Mouse (Mus musculus) gastrocnemius, adult 18-20 months (tissue): ENCODE data around the gene Grxcr1. TPM values are rescaled to one million over a fixed set of nuclear protein-coding genes. Genes with fewer than 3 reads are reported as not detected.
A peak's percentile ranks its signal among the peaks of the same experiment; 100 is the strongest.

Experiments
- DNase-seq: peaks from one replicate; pipeline ENCODE4 v3.0.0; 2021; ENCODE audit warnings: low spot score
- long read RNA-seq, 2 experiments: library from polyadenylated mRNA; stranded (forward); transcript quantifications; one replicate each; pipeline ENCODE4 v2.0.0; 2021
- total RNA-seq, 2 experiments: library from RNA; stranded (reverse); gene quantifications; 2 replicates each; pipeline ENCODE4 v1.2.3; 2021

Grxcr1 gene
- total RNA-seq = not detected
- long read RNA-seq, experiment 1 = 0 reads
- long read RNA-seq, experiment 2 = 0 reads

GRCm38 (mm10) chr5:68031744-68032143 is at the start of gene Grxcr1:
Gene Grxcr1, plus strand, starts transcription at chr5:68031835.
- no peak for DNase-seq

DNA sequence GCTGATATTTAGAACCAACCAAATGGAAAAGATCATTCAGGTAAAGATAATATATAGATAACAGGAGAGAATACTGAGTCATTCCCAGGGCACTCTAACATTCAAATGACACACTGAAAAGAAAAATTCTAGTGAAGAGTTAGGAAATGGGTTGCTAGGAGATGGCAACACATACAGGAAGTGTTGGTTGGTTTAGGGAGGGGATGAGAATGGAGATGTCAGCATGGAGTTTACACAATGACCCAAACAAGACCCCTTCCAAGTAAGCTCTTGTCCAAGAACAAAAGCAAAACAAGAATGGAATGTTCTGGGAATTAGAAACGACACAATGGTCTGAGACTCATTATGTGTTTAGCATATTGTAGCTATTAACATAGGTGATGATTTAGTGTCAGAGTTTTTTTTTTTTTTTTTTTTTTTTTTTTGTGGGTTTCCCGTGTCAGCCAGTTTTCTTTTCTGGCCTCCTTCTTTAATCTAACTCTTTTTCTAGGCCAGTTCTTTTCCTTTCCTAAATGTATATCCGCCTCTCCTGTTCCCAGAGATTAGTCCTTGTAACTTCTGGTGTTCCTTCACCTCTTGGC is 49.6 kb upstream of the Grxcr1 start:
- no peak for DNase-seq

DNA sequence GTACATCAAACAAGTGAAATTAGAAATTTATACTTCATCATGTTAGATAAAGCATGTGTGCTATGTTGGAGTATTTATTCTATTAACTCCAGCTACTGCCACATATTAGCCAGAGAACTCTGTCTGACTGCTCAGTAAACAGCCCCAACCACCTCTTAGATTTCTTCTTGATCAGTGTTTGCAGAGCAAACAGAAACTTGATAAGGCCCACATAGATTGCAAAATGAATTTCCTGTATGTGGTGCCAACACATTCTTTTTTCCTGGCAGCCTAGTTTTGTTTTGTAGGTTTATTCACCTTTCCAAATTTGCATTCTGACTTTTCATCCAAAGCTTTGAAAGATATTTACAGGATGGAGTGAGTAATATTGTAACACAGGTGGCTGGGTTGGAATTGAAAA is 41.2 kb upstream of the Grxcr1 start:
- DNase-seq = no peak

GRCm38 (mm10) chr5:68002611-68003010 is 29.0 kb upstream of the Grxcr1 start:
- DNase-seq = no peak

DNA sequence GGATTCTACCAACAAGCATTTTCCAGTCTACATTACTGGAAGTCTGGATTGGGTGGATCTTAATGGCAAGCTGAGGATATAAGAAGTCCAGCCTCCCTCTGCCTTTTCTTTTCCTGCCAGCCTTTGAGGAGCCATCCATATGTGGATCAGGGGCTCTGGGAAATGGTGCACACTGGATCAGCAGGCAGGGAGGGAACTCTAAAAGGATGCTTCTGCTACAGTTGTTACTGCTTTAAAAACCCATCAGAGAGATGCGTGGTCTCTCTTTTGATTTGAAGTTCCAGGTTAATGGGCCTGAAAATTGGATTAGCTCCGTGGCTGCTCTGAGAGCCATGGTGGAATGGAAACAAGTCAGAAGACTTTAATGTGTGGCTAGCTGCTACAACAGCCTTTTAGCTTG is 27.7 kb upstream of the Grxcr1 start:
- no peak for DNase-seq

GRCm38 (mm10) chr5:68004419-68004818 is 27.2 kb upstream of the Grxcr1 start:
- DNase-seq = no peak

DNA sequence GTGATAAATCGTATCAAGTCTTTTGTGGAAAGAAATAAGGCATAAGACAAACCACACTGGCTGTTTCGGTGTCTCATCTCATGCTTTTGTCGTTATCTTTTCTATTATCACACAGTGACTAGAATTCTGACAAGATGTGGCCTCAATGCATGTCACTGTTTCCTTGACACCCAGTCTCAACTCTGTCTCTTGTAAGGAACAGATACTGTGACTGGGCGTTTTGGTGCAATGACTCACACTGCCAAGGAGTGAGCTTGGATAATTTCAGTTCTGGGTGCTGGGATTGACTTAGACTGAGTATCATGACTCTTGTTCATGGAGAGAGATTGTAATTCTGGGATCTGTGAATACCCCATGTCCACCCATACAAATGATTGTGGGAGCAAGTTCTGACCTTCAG is 24.6 kb upstream of the Grxcr1 start:
- DNase-seq = no peak

- no peak for DNase-seq
These were observed 20.1 kb upstream of the Grxcr1 start for GRCm38 (mm10) chr5:68011569-68011968.

GRCm38 (mm10) chr5:68012618-68013017 is 19.0 kb upstream of the Grxcr1 start:
- peak; percentile 82 for DNase-seq

DNA sequence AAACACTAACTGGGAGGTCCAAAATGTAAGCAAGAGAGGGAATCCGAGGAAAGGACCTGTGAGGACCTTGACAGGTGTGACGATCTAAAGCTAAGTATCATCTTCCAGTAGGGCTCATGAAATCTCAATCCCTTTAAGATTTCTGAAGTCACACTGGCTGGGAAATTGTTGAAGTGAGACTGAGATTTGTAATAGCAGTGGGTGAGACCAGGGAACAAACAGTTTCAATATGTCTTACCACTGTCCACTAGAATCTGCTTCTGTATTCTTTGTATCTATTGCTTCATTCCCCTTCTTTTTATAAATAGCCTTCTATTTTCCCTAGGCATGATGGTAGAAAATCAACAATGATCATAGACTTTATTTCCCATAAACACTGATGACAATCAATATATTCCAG is 10.8 kb upstream of the Grxcr1 start:
- DNase-seq = no peak

DNA sequence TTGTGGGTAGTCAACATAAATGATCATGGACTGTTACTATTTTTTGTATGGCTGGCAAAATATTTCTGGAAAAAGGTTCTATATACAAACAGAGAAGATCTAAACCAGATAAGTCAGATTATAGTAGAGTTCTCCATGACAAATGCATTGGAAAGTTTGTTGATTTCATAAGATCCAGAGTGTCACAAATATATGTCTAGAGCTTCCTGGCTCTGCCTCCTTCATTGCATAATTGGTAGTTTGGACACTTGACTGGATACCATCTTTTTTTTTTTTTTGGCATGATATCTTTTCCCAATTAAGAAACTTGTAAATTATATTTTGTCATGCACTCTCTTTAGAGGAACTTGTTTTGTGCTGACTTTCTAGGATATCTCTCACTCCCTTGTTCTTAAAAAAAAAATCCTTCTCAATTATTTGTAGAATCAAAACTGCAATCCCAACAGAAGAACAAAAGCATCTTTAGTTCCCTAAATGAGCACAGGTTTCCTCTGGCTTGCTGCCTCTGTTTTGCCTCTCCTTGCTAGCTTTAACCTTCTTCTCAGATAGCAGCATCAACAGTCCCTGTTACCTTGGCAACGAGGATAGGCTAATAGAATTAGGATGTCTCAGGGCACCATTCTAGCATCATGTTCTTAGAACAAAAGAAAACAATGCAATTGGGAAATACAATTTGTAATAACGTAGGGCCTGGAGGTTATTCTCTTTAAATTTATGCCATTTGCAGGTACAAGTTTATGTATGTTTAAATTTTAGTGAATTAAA is 4.8 kb upstream of the Grxcr1 start:
- no peak for DNase-seq

DNA sequence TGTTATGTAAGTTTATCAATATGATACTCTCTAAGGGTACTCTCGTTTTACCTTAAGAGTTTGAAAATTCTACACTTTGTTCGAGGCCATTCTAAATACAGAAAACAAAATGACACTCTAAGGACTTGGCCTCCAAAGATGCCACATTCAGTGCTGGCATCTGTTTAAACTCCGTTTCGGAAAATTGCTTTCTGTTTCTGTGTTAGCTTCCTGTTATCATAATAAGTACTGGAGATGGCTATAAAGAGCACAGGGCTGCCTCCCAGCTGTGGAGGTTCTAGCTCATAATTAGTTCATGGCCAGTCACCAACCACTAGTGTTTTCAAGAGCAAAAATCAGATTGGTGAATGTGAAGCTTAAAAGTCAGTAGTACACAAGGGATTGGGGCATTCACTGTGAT is 4.2 kb upstream of the Grxcr1 start:
- DNase-seq = no peak

DNA sequence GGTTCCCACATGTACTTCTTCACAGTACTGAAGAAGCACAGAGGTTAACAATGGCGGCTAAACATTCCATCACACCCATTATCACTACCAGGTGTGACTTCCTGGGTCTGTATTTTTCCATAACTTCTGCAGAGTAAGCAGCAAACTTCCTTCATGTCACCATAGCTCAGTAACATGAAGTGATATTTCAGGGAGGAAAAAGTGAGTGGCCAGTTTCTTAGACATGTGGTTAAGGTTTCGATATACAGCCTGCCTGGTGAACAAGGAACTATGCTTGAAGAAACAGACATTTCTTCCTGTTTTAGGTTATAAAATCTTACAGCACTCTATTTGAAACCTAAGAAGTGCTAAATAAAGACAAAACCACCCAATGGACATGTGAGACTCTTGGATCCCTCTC is 1.7 kb downstream of the Grxcr1 start:
- no peak for DNase-seq

DNA sequence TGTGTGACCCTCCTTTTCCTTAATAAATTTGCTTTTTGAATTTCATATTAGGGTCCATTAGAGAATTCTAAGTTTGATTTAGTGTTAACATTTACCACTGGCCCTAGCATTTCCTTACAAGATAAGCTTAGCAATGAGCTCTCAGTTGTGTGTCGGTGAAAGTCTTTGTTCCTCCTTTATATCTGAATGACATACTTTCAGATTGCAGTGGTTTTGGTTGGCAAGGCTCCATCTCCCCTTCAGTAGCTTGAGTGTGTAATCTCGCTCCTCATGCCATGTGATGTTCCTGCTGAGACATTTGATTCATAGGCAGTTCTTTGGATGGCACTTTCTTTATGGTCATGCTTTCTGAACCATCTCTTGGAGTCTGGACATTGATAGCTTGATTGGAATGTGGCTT is 7.4 kb downstream of the Grxcr1 start:
- DNase-seq = no peak

GRCm38 (mm10) chr5:68043339-68043738 is 11.7 kb downstream of the Grxcr1 start:
- DNase-seq = no peak

DNA sequence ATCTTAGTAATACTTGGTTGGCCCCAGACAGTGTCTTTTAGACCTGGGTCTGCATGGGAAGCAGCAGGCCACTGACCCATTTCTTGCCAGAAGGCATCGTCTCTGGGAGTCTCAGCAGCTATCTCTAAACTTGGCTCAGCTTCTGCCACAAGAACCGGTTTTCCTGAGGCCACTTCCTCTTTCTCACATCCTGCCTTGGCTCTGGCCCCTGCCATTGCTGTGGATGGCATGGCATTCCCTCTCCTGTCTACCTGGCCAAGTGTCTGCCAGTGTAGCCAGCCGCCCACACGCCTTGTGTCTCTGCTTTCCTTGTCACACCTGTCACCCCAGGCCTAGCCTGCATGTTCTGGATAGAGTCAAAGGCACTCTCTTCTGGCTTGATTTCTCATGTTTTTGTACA is 17.1 kb downstream of the Grxcr1 start:
- DNase-seq = peak; percentile 2

GRCm38 (mm10) chr5:68049536-68049935 is 17.9 kb downstream of the Grxcr1 start:
- no peak for DNase-seq

DNA sequence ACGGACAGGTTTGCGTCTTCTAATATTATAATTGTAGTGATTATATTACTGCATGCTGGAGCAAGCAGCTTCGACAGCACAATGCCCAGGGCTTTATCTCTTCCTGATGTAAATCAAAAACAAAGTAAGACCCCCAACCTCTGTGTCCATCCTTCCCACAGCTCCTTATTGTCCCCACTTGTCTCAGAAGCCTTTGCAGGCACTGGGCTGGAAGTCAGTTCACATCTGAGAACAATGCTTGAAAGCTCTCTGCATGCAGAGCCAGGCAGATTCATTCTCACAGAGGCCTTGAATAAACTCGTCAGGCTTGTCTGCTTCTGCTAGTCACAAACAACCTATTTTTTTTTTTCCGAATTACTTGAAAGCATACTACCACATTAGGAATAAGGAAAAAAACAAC is 19.5 kb downstream of the Grxcr1 start:
- DNase-seq = no peak

DNA sequence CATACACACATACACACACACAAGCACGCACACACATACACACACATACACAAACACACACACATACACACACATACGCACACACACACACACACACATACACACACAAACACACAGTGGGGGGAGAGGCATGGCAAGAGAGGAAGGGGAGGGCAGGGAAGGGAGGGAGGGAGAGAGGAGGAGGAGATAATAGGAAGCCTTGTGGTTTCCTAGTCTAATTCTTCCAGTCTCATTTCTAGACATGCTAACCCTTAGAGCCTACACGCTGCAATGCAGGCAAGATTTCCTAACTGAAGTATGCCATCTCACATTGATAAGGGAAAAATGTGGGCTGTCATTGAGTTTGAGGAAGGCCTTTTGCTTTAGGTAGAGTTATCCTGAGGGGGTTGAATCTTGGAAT is 25.9 kb downstream of the Grxcr1 start:
- DNase-seq = no peak

- no peak for DNase-seq
These were observed 37.1 kb downstream of the Grxcr1 start for GRCm38 (mm10) chr5:68068694-68069093.

- no peak for DNase-seq
These were observed 38.7 kb downstream of the Grxcr1 start for GRCm38 (mm10) chr5:68070308-68070707.

- no peak for DNase-seq
These were observed 40.2 kb downstream of the Grxcr1 start for GRCm38 (mm10) chr5:68071857-68072256.

DNA sequence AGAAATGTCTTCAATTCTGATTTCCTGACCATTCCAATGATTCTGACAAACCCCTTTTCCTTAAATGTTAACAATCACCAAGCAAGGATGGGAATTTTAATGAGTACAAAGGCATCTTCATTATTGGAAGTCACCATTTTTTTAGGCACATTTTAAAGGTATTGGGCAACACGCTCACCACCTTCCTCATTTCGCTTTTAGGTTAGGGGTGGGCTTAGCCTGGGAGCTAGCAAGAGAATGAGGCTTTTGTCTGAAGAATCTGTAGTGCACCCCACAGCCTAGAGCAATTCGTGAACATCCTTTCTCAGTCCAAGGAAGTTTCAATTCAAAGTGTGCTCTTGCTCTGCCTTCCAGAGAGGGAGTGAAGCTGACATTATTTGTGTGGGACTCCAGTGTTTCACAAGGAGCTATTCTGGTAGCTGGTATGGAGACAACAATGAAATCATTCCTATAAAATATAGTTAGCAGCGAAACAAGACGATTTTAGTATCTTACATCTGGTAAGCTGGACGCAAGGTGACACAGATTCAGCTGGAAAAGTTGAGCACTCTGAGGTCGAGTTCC is 55.0 kb downstream of the Grxcr1 start:
- no peak for DNase-seq
